Mouse (Mus musculus): ENCODE results near the gene Sh3bp1.

Gene Sh3bp1

DNA sequence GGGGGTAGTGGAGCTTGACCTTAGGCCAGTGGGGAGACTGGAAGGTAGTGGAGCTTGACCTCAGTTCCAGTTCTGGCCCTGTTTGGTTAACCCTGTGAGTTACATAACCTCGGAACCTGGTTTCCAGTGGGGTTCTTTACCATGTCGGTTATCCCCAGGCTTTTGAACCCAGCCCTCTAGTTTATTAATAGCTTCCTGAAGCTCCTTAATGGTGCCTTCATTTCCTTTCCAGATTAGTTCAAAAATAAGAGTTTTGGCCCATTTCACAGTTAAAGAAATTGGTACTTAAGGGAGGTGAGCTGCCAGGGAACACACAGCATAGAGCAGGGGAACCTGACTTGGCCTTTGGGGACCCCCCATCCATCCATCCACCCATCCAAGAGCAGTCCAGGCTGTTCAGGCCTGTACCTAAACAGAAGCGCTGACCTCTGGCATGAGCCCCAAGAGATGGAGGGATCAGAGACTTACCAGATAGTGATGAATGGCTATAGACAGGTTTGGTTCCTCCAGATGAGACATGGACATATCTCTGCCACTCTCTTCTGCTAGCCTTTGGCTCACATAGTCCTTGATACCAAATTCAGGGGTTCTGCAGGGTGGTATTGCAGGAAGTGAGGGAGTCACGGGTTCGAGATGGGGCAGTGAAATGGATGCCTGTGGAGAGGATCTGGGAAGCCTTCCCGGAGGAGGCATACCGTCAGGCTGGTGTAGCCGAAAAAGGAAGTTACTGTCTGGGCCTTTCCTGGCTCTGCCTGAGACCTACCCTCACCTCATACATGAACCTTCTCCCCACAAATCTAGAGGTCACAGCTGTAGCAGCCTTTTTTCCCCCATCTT lies 15.5 kb downstream of the Sh3bp1 start:
- no peak for DNase-seq (ENCODE audit: extremely low read depth, low read depth)

DNA sequence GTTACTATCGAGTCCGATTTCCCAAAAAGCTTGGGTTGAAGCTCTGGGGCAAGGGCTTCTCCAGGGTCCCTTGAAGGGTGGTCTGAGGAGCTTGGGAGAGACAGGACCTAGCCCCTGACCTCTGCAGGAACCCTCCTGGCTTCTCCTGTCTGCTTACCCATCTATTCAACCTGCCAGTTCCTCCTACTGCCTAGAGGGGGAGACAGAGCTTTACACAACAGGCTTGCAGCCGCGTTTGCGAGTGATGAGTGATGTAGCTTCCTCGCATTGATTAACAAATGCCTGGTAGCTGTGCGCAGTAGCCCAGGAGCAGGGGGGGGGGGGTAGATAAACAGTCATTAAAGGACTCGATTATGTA lies 16.1 kb downstream of the Sh3bp1 start:
- no peak for DNase-seq (ENCODE audit: extremely low read depth, low read depth)

DNA sequence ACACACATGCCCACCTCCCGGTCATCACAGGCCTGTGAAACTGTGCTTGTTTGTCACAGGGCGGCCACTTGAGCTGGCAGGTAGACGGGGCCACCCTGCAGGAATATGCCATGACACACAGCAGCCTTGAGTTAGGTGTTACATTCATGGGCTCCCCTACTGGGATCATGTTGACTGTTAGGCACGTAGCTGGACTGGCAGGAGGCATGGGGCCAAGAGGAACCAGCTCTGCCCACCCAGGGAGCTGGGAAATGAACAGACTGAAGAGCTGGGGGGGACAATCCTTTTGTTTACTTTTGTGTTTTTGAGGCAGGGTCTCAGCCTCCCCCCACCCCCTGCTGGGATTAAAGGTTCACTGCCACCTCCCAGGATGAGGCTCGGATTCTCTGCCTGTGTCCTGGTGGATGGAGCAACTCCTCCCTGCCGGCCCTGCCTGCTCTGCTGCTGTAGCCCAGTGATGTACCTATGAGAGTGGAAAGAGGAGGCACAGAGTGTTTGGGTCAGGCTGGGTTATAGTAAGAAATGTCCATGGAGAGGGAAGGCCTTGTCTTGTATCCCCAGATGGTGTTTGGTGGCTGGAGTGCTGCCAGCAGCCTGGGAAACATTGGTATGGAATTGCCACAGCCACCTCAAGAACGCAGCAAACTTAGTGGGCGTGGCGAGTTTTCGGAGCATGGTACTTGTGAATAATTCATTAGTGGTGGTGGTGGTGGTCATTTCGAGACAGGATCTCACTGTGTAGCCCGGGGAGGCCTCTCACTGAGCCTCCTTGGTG lies 16.7 kb downstream of the Sh3bp1 start:
- no peak for DNase-seq (ENCODE audit: extremely low read depth, low read depth)

DNA sequence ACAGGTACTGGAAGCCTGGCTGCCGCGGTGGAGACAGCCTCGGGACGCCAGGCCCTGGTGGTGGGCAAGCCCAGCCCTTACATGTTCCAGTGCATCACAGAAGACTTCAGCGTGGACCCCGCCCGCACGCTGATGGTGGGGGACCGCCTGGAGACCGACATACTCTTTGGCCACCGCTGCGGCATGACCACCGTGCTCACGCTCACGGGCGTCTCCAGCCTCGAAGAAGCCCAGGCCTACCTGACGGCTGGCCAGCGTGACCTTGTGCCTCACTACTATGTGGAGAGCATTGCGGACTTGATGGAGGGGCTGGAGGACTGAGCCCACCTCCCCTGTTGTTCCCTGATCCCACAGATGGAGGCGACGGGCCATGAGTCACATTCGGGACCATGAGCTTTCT lies 18.6 kb downstream of the Sh3bp1 start:
- DNase-seq (ENCODE audit: extremely low read depth, low read depth) = no peak

DNA sequence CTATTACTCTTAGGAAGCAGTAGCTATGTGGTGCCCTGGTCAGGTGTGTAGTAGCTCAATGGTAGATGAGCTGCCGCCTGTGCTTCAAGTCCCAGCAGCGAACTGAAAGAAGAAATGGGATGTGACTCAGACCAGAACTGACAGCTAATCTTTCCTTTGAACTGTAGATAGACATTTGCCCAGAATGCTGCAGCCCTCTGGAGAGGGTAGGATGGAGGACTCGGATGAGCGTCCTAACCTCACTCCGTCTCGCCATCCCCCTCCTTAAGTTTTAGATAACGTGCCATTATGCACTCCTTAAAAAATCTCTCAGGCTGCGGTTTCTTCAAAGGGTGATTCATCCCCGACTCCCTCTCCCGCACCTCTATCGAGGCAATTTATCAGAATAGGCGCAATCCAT lies 20.3 kb downstream of the Sh3bp1 start:
- no peak for DNase-seq (ENCODE audit: extremely low read depth, low read depth)

DNA sequence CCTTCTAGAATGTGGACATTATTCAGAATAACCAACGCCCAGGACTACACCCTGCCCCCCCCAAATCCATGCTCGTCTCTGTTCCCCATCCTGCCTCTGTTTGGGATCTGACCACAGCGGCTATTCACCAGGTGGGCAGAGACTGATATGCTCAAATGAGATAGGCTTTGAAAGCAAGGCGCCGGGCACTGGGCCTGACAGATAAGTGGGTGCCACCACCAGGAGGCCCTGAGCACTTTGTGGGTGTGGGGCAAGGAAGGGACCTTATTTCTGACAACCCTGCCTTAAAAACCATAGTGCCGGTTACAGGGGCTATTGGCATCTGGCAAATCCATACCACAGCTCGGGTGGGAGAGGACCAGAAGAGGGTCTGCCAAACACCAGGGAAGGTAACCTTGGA lies 23.1 kb downstream of the Sh3bp1 start:
- DNase-seq (ENCODE audit: extremely low read depth, low read depth) = no peak

DNA sequence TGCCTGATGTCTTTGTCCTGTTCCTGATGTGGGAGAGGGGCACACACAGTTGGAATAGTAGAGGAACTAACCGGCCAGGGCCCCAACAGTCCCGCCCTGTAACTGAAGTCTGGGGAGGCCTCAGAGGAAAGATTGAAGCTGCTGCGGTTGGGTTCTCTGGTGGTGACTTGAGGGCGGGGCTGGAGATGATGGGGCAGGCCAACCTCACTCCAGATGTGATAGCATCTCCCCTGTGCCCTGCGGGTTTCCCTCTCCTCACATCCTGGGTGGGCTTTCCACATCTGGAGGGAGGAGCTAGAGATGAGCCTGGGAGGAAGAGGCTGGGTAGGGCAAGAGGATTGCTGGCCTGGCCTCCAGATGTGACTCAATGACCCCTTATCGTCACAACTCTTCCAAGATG lies 24.0 kb downstream of the Sh3bp1 start:
- peak; percentile 91 for DNase-seq (ENCODE audit: extremely low read depth, low read depth)

DNA sequence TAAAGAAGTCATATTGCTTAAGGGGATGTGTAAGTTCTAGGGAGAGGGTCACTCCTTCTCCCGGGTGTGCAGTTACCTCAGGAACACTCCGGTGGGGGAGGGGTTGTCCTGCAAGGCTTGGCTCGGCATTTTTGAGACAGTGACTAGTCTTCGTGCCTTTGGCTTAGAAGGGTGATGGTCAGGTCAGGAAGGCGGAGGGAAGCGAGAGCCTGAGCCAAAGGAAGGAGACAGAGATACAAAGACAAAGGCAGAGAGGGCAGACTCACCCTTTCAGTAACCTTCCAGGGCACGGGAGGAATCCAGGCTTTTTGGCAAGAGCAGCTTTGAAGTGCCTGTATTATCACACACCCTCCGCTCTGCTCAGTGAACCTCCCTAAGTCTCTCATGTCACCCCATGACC lies 25.6 kb downstream of the Sh3bp1 start:
- no peak for DNase-seq (ENCODE audit: extremely low read depth, low read depth)

DNA sequence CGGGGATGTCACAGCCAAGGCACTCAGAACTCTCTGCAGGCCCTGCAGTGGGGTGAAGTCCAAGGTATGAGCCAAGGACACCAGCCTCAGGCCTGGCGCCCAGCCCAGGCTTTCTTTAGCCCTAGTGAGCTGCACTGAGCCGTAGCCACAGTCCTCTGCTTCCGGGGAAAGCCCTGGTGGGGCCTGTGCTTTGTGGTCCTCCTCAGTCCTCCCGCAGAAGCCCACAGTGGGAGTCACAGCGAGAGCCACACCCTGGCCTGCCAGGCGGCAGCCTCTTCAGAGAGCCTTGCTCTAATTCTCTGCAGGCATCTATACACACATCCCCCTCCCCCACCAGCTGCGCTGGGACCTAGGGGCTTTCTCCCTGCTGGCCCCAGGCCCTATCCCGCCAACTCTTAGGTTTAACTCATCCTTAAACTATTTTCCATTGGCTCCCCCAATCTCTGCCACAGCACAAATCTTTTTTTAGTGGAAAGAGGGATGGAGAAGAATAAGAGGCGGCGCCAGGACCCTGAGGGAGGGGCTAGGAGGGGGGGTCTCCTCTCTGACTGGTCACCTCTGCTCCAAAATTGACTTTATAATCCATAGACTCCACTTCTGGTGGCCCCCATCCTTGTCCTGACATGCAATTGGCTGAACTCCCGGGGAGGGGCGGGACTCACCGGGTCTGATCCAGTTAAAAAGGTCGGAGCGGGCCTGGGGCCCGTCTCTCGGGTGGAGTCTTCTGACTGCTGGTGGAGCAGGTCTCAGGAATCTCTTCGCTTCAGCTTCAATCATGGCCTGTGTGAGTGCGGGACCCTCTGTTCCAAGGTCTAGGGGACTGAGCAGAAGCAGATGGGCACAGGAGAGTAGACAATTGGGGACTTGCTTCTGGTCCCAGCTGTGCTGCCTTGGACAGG lies 26.7 kb downstream of the Sh3bp1 start, which contains the start of gene Lgals1:
Gene Lgals1, plus strand, starts transcription at position 705 of the 899 bp plus-strand sequence.
- DNase-seq (ENCODE audit: extremely low read depth, low read depth) = peak; percentile 81

DNA sequence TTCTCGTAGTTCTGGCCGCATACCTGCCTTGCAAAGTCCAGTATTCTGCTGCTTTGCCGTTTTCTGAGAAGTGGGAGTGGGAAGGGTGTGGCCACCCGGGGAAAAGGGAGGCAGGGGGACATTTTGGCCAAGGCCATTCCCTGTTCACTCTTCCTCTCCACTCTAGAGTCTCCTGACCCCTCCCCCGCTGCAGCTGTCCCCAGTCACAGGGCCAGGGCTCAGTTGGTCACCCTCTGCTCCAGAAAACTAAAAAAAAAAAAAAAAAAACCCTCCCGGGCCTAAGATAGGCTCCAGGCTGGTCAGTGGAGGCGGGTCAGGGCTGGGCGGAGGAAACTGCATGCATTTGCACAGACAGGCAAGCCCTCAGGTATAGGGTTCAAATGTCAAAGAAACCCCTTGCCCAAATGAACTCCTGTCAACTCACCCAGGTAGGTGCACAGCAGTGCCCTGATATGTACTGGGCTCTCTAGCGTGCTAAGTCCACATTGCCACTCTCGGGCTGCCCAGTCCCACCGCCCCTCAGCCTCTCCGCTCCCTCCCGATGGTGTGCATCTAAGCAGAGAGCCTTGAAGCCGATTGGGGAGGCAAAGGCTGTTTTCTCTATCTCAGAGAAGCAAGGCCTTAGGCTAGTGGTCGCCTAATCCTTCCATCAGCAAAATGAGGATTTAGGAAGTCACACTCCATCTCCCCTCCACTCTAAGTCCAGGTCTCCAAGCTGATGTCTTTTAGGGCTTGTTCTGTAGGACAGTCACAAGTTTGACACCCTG lies 27.6 kb downstream of the Sh3bp1 start:
- DNase-seq (ENCODE audit: extremely low read depth, low read depth) = no peak

DNA sequence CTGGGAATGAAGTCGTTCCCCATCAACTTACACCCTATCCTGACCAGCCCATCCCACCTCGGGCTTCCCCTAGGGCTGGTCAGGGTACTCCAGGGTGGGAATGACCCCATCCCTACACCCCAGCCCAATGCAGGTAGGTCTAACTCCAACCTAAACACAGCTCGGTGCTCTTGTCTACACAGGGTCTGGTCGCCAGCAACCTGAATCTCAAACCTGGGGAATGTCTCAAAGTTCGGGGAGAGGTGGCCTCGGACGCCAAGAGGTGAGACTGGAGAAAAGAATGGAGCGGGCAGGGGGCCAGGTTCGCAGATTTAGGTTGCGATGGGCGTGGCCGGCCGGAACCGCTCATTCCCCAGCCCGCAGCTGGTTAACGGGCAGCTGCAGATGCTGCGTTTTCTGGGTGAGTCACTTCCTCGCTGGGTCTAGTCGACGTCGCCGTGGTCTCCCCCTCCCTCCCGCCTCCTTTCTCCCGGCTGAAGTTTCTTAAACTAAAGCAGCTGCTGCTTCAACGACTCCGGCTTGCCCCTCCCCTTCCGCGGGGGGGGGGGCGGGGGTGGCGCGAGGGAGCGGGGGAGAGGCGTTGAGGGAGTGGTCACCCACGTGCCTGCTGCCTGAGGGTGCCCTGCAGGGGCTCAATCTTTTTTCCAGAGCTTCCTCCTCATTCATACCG lies 28.4 kb downstream of the Sh3bp1 start:
- peak; percentile 91 for DNase-seq (ENCODE audit: extremely low read depth, low read depth)

DNA sequence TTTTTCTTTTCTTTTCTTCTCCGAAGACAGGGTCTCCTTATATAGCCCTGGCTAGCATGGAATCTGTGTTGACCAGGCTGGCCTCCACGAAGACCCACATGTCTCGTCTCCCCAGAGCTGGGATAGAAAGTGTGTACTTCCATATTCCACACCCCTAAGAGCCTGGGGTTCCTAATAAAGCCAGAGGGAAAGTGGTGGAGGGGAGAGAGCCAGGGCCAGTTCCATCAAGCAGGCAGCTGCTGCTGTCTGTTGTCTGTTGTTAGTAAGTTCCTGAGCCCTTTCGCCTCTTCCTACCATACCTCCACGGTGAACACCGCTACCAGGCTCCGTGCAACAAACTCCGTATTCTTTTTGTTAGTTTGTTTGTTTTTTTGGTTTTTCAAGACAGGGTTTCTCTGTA lies 29.0 kb downstream of the Sh3bp1 start:
- no peak for DNase-seq (ENCODE audit: extremely low read depth, low read depth)

DNA sequence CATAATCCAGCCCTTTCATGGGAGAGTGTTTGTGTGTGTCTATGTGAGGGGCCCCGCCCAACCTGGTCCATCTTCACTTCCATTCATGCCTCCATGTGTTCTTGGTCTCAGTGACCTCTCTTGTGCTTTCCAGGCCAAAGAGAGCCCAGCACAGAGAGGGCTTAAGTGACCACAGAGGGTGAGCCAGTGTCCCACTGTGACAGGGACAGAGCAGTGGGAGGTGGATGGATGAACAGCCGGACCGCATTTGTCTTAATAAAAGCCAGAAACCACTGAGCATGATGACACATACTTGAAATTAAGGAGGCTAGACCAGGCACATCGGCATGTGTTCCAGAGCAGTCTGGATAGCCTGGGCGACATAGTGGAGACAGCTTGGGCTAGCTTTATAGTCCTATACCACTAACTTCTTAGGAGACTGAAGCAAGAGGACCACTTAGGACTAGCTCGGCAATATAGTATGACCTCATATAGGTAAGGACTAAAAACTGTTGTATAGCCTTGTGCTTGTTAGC lies 30.7 kb downstream of the Sh3bp1 start:
- no peak for DNase-seq (ENCODE audit: extremely low read depth, low read depth)

DNA sequence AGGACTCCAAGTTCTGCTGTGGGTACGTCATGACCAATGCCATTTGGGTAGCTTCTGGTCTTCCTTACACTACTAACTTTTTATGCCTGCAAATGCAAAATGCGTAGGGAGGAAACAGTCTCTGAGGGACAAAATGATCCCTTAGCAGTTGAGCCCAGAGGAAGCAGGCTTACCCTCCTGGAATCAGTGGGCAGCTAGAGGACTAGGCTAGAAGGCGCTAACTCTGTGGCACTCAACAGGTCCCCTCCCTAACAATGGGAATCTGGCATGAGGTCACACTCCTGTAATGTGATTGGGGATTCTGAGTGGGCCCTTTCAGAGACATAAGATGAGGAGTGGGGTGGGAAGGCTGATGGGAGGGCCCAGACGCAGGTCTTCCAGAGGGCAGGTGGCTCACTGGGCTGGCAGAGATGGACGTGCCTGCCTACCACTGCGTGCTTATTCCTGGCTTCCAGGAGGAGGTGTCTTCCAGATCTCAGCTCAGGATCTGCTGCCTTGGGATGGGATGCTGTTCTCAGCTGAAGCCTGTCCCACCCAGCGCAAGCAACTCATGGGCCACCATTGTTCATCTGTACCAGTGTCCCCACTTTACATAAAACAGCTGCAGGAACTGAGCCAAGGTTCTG lies 31.3 kb downstream of the Sh3bp1 start:
- no peak for DNase-seq (ENCODE audit: extremely low read depth, low read depth)

DNA sequence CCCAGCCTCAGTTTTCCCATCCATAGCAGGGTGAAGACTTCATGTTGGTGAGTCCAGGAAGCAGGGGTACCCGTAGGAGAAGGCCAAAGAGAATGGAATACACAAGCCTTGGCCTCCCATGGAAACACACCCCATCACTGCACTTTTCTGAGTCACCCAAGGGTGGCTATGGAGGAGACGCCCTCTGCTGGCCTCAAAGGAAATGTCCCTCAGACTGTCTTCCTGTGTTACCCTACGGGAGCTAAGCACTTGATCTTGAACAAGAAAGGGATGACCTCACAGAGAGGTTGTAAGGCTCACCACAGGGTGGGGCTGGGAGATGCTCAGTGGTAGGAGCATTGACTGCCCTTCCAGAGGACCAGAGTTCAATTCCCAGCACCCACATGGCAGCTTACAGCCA lies 32.0 kb downstream of the Sh3bp1 start:
- DNase-seq (ENCODE audit: extremely low read depth, low read depth) = peak; percentile 85

DNA sequence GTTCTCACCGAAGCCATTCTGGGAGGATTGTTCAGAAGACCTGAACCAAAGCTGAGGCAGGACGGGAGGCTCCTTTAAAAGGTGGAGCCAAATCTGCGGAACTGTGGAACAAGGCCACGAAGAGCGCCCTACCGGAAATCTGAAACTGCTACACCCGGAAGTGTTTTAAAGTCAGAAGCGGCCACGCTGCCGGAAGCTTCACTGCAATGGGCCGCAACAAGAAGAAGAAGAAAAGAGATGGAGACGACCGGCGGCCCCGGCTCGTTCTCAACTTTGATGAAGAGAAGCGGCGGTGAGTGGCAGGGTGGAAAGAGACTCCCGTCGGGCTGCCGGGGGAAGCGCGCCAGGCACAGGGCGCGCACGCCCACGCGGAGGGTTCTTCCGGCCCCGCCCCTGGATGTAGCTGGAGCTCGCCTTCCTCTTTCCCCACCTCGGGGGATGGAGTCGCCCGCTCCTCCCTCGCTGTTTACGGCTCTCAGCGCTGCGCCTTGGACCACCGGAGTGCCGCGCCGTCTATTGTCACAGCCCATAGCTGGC lies 35.3 kb downstream of the Sh3bp1 start, which contains the start of gene Nol12:
Gene Nol12, plus strand, starts transcription at position 150 of the 537 bp plus-strand sequence.
- DNase-seq (ENCODE audit: extremely low read depth, low read depth) = peak; percentile 84

DNA sequence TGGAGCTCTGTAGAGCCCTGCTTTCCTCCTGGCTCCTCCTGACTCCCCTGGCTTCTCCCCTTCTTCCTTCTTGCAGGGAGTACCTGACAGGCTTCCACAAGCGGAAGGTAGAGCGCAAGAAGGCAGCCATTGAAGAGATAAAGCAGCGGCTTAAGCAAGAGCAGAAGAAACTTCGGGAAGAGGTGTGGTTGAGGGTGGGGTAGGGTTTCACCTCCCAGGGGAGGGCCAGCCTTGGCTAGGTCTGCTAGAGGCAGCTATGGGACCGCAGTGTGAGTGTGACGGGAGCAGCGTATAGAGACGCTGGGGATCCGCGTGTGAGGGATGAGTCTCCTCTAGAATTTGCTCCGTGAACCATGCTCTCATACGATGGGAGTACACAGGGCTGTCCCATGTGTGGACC lies 36.8 kb downstream of the Sh3bp1 start:
- no peak for DNase-seq (ENCODE audit: extremely low read depth, low read depth)

DNA sequence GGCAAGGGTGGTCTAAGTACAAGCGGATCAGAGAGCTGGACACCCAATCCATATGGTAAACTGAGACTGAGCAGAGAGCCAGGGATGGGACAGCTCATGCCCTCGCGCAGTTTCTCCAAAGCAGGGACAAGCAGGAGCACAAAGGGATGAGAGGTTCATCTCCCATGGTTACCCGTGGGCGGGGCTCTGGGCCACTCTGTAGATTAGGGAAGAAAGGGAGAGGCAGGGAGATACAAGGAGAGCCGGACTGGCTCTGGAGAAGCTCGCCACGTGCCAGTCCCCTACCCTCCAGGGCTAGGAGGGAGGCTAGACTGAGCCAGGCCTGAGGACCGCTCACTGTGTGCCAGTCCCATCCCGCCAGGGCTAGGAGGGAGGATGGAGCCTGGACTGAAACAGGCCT lies 37.7 kb downstream of the Sh3bp1 start:
- DNase-seq (ENCODE audit: extremely low read depth, low read depth) = no peak

DNA sequence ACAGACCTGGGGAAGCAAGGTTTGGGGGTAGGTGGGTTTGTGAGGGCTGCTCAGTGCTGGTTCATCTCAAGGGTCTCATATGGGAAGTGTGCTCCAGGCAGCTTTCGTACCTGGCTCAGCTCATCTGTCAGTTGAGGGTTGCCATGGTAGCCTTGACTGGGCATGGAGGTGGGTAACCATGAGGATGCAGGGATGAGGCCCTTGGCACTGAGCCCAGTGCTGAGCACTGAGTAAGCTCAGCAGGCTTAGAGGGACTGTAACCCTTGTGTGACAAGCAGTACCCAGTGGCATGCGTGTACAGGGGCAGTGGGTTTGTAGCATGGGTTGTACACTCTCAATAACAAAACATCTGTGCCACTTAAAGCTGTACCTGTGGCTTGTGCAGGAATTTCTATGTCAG lies 38.4 kb downstream of the Sh3bp1 start:
- DNase-seq (ENCODE audit: extremely low read depth, low read depth) = no peak
